Mouse (Mus musculus) liver, postnatal 0 days (tissue): ENCODE measurements around the gene Abca16.

ENCODE experiments used
- CTCF ChIP-seq: sonication (generic); IDR thresholded peaks from 2 replicates; pipeline ENCODE4 v1.5.1; 2016; ENCODE audit warnings: antibody characterized with exemption, low read depth
- EP300 ChIP-seq: IDR thresholded peaks from 2 replicates; pipeline ENCODE4 v1.6.1; 2016; ENCODE audit warnings: antibody characterized with exemption, low read depth, mild to moderate bottlenecking

GRCm38 (mm10) chr7:120431464-120431863, 22.0 kb downstream of the Abca16 start:
- TF ChIP-seq CTCF: no peak
- peak; percentile 68 for TF ChIP-seq EP300
